Mouse (Mus musculus) hindbrain, embryonic 10.5 days (tissue): Measurements from ENCODE around the gene Gm9817. TPM values are rescaled to one million over a fixed set of nuclear protein-coding genes. Genes with fewer than 3 reads are reported as not detected.

Experiments
- DNase-seq: peaks from one replicate; pipeline ENCODE4 v3.0.0-alpha.2; 2017; ENCODE audit warnings: low spot score
- H3K27ac ChIP-seq: fragments of 300-500 bp; sonication (generic); 2 replicates; pipeline ENCODE4 v1.5.1; 2016; ENCODE audit warnings: mild to moderate bottlenecking, moderate library complexity
- H3K27me3 ChIP-seq: fragments of 300-500 bp; sonication (generic); 2 replicates; pipeline ENCODE4 v1.6.1; 2016; ENCODE audit warnings: mild to moderate bottlenecking; ENCODE audit not compliant: poor library complexity, insufficient read depth, severe bottlenecking
- H3K36me3 ChIP-seq: fragments of 300-500 bp; sonication (generic); 2 replicates; pipeline ENCODE4 v1.6.1; 2016; ENCODE audit warnings: mild to moderate bottlenecking, moderate library complexity
- H3K4me1 ChIP-seq: fragments of 300-500 bp; sonication (generic); replicated peaks from 2 replicates; pipeline ENCODE4 v1.6.1; 2016; ENCODE audit warnings: mild to moderate bottlenecking
- H3K4me3 ChIP-seq: fragments of 300-500 bp; sonication (generic); 2 replicates; pipeline ENCODE4 v1.5.1; 2016; ENCODE audit warnings: mild to moderate bottlenecking, moderate library complexity
- H3K9me3 ChIP-seq: fragments of 300-500 bp; sonication (generic); 2 replicates; pipeline ENCODE4 v1.6.1; 2016; ENCODE audit warnings: mild to moderate bottlenecking, moderate library complexity
- WGBS: fragments of 180-500 bp; shearing (Covaris S2); methylation state at CpG from one replicate; pipeline ENCODE4 v1.1.7; 2016; 5-methylcytosine and 5-hydroxymethylcytosine counted together
- polyA plus RNA-seq: library from polyadenylated mRNA; unstranded; fragments of >200 nt; fragmentation: Nextera tagmentation; extraction: Ambion mirVana; gene quantifications from 2 replicates; pipeline ENCODE4 v1.2.1, GENCODE M21; 2016

The Gm9817 gene
- polyA plus RNA-seq, 1 experiment from 2014 or later: not detected

DNA sequence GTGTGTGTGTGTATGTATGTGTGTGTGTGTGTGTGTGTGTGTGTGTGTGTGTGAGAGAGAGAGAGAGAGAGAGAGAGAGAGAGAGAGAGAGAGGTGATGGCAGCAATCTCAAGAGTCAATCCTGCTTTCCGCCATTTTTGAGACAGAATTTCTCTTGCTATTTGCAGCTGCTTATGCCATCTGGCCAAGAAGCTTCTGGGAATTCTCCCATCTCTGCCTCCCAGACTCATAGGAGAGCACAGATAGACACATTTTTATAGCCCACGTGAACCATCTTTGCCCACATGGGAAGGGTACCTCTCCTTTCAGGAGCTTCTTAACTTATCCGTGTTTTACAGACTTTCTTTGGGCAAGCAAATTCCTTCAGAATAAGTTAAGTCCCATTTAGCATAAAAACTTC lies 24.6 kb upstream of the Gm9817 start:
- Histone ChIP-seq H3K36me3 (no peaks in the 10 kb centered on the region), H3K27ac (no peak overlapping the region), H3K4me3 (no peak overlapping the region), H3K9me3 (no peaks in the 10 kb centered on the region), H3K27me3 (no peaks in the 10 kb centered on the region), H3K4me1 (no peaks in the 10 kb centered on the region)
- WGBS: 92% methylated on average over 3 of the region's 3 CpGs
- DNase-seq: no peak

DNA sequence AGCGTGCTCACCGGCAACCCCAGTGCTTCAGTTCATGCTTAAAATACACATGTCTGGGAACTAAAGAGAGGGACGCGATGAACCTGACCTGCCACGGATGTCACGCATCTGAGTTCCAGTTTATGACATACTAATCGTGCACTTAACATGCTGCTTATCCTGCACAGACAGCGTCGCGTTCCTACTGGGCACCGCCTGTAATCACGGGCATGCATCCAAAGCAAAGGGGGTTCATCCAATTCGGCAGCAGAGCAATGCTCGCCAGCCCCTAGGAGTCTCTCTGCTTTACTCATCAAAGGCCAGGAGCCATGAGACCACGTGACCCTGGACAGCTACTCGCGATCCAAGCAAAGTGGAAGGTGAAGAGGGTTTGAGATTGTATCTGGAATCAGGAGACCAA lies 19.3 kb upstream of the Gm9817 start:
- no peak overlapping the region for H3K27ac ChIP-seq
- WGBS: 89% methylated on average over 17 of the region's 17 CpGs
- no peaks in the 10 kb centered on the region for H3K36me3 ChIP-seq
- no peak for DNase-seq
- no peaks in the 10 kb centered on the region for H3K9me3 ChIP-seq
- H3K4me1 ChIP-seq: no peaks in the 10 kb centered on the region
- H3K27me3 ChIP-seq: no peaks in the 10 kb centered on the region
- no peak overlapping the region for H3K4me3 ChIP-seq

GRCm38 (mm10) chr13:45063146-45063545 lies 15.3 kb upstream of the Gm9817 start:
- DNase-seq: no peak
- no peak overlapping the region for H3K27ac ChIP-seq
- H3K4me3 ChIP-seq: no peak overlapping the region
- 81% methylated on average over 5 of the region's 5 CpGs for WGBS
- no peaks in the 10 kb centered on the region for H3K36me3 ChIP-seq
- H3K27me3 ChIP-seq: no peaks in the 10 kb centered on the region
- no peaks in the 10 kb centered on the region for H3K4me1 ChIP-seq
- H3K9me3 ChIP-seq: no peaks in the 10 kb centered on the region

- DNase-seq: no peak
- no peaks in the 10 kb centered on the region for H3K4me1 ChIP-seq
- WGBS: 88% methylated on average over 4 of the region's 4 CpGs
Measured at GRCm38 (mm10) chr13:45064951-45065350, 13.5 kb upstream of the Gm9817 start.

DNA sequence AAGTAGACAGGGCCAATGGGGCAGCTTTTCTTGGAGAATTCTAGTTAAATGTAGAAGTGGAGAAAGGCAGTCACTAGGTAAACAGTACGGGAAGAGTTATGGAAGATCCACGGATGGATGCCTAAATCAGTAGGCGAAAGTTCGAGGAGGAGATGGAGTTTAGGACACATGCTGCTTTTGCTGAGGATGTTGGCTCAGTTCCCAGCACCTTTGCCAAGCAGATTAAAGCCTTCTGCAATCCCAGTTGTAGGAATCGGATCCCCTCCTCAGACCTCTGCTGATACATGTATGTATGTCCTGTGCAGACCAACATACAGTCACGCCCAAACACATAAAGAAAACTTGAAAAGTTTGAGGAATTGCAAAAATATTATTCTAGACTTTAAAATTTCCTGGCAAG lies 8.1 kb upstream of the Gm9817 start:
- 90% methylated on average over 6 of the region's 6 CpGs for WGBS
- peaks cover 8% of the 10 kb centered on the region for H3K4me1 ChIP-seq
- H3K4me3 ChIP-seq: no peak overlapping the region
- peaks cover 4% of the 10 kb centered on the region; the same call in 1 of the 2 replicates for H3K9me3 ChIP-seq
- H3K27me3 ChIP-seq: no peaks in the 10 kb centered on the region
- H3K27ac ChIP-seq: no peak overlapping the region
- no peak for DNase-seq
- H3K36me3 ChIP-seq: no peaks in the 10 kb centered on the region

More at GRCm38 (mm10) chr13:45064951-45065350, 13.5 kb upstream of the Gm9817 start:
- Histone ChIP-seq H3K4me3 (no peak overlapping the region), H3K27me3 (no peaks in the 10 kb centered on the region), H3K36me3 (no peaks in the 10 kb centered on the region), H3K9me3 (no peaks in the 10 kb centered on the region), H3K27ac (no peak overlapping the region)

DNA sequence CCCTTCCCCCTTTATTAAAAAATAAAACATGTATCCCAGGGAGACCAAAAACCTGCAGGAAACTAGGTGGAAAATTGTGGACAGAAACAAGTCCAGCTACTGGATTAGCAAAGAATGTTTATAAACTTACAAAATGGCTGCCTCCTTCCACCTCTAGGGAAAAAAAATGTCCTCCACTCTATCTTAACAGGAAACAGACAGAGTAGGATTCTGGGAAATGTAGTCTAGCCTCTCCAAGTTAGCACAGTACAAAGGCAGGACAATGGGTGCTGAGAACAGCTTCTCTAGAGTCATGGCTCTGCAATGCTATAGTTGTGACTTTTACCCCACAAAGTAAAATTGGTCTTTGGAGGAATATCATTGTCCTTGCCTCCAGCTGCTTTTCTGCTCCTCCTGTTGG lies 3.5 kb upstream of the Gm9817 start:
- Histone ChIP-seq H3K27me3 (peaks cover 31% of the 10 kb centered on the region), H3K4me3 (no peak overlapping the region), H3K9me3 (peaks cover 8% of the 10 kb centered on the region; the same call in 1 of the 2 replicates), H3K27ac (no peak overlapping the region), H3K36me3 (no peaks in the 10 kb centered on the region), H3K4me1 (peaks cover 8% of the 10 kb centered on the region)
- DNase-seq: no peak

- H3K4me1 ChIP-seq: peaks cover 8% of the 10 kb centered on the region
- DNase-seq: no peak
- 96% methylated on average over 2 of the region's 2 CpGs for WGBS
Measured at GRCm38 (mm10) chr13:45075715-45076114, 2.8 kb upstream of the Gm9817 start.

GRCm38 (mm10) chr13:45080771-45081170 lies 2.3 kb downstream of the Gm9817 start:
- DNase-seq: no peak
- Histone ChIP-seq H3K9me3 (peaks cover 16% of the 10 kb centered on the region; the same call in 1 of the 2 replicates), H3K4me3 (no peak overlapping the region), H3K36me3 (no peaks in the 10 kb centered on the region), H3K27me3 (peaks cover 39% of the 10 kb centered on the region), H3K4me1 (peaks cover 11% of the 10 kb centered on the region), H3K27ac (no peak overlapping the region)
- WGBS: 91% methylated on average over 3 of the region's 3 CpGs

More at GRCm38 (mm10) chr13:45075715-45076114, 2.8 kb upstream of the Gm9817 start:
- no peak overlapping the region for H3K27ac ChIP-seq
- peaks cover 34% of the 10 kb centered on the region for H3K27me3 ChIP-seq
- H3K4me3 ChIP-seq: no peak overlapping the region
- H3K9me3 ChIP-seq: peaks cover 14% of the 10 kb centered on the region
- H3K36me3 ChIP-seq: no peaks in the 10 kb centered on the region

- no peak overlapping the region for H3K4me3 ChIP-seq
- no peak overlapping the region for H3K27ac ChIP-seq
- peak; percentile 70 for DNase-seq
- peaks cover 16% of the 10 kb centered on the region; the same call in 1 of the 2 replicates for H3K9me3 ChIP-seq
- 26% methylated on average over 5 of the region's 5 CpGs for WGBS
- peaks cover 31% of the 10 kb centered on the region for H3K27me3 ChIP-seq
- peaks cover 13% of the 10 kb centered on the region for H3K4me1 ChIP-seq
- H3K36me3 ChIP-seq: no peaks in the 10 kb centered on the region
Measured at GRCm38 (mm10) chr13:45083696-45084095, 5.2 kb downstream of the Gm9817 start.

DNA sequence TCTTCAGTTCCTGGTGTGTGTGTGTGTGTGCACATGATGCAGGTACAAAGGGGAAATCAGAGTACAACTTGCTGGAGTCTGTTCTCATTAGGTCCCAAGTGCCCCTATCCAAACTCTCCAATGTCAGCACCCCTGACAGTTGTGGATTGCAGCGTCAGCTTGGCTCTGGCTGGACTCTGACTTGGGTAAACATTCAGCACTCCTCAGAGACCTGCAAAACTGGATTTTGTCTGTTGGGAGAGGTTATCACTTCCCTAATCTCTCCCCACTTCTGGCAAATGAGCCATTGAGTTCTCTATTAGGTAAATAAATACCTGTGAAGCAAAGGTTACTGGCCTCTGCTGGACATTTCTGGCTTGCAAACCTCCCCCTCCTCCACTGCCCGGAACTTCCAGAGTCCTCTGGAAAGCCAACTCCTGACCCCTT lies 10.3 kb downstream of the Gm9817 start:
- H3K27ac ChIP-seq: no peak overlapping the region; the same call in 1 of the 2 replicates
- H3K4me1 ChIP-seq: peaks cover 18% of the 10 kb centered on the region
- WGBS: 49% methylated on average over 2 of the region's 2 CpGs
- peak; percentile 36 for DNase-seq
- no peak overlapping the region for H3K4me3 ChIP-seq
- peaks cover 22% of the 10 kb centered on the region for H3K27me3 ChIP-seq
- H3K9me3 ChIP-seq: no peaks in the 10 kb centered on the region
- no peaks in the 10 kb centered on the region for H3K36me3 ChIP-seq

- 80% methylated on average over 13 of the region's 13 CpGs for WGBS
- Histone ChIP-seq H3K27ac (no peak overlapping the region), H3K4me1 (peaks cover 14% of the 10 kb centered on the region), H3K27me3 (peaks cover 22% of the 10 kb centered on the region), H3K9me3 (no peaks in the 10 kb centered on the region), H3K36me3 (no peaks in the 10 kb centered on the region), H3K4me3 (no peak overlapping the region)
- no peak for DNase-seq
Measured at GRCm38 (mm10) chr13:45089846-45090245, 11.4 kb downstream of the Gm9817 start.

DNA sequence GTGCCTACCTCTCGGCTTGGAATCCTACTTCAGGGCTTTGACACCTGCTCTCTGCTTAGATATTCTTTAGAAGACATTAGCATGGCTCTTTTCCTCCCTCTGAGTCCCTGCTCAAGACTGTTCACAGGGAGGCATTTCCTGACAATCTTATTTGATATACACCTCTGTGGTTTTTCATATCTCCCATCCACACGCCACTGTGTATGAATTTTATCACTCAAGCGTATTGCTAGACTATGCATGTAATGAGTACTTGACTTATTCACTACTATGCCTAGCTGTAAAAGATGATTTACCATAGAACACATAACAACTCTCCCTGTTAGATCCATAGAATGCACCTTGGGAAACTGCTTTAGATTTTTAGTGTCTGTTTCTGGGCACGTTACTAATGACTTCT lies 14.3 kb downstream of the Gm9817 start:
- Histone ChIP-seq H3K9me3 (no peaks in the 10 kb centered on the region), H3K4me1 (peaks cover 14% of the 10 kb centered on the region), H3K36me3 (no peaks in the 10 kb centered on the region), H3K27ac (no peak overlapping the region), H3K4me3 (no peak overlapping the region), H3K27me3 (0 out of 2 replicates have a peak, but pooled peaks cover 6% of the 10 kb centered on the region)
- no peak for DNase-seq
- WGBS: 92% methylated on average over 4 of the region's 4 CpGs

DNA sequence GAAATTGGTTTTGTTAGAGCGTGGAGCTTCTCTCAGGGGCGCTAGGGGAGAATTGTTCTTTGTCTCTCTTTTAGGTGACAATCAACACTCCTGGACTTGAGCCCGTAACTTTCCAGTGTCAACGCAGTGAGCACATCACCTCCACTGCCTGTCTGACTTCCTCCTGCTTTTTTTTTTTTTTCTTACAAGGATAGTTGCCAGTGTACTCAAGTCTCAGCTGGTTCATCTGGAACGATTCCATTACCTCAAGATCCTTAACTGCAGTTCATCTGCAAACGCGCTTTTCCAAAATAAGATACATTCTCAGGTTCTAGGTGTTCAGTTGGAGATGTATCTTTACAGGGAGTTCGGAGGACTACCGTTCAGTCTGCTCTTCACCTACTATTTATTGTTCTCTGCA lies 16.5 kb downstream of the Gm9817 start:
- no peak overlapping the region for H3K27ac ChIP-seq
- no peak for DNase-seq
- H3K4me1 ChIP-seq: no peaks in the 10 kb centered on the region
- H3K4me3 ChIP-seq: no peak overlapping the region
- no peaks in the 10 kb centered on the region for H3K36me3 ChIP-seq
- H3K27me3 ChIP-seq: 0 out of 2 replicates have a peak, but pooled peaks cover 6% of the 10 kb centered on the region
- no peaks in the 10 kb centered on the region for H3K9me3 ChIP-seq
- WGBS: 90% methylated on average over 9 of the region's 9 CpGs
